Mouse (Mus musculus) liver, postnatal 0 days (tissue): Measurements from ENCODE around the gene Ganab.

ENCODE experiments used
- CTCF ChIP-seq: sonication (generic); IDR thresholded peaks from 2 replicates; pipeline ENCODE4 v1.5.1; 2016; ENCODE audit warnings: antibody characterized with exemption, low read depth
- EP300 ChIP-seq: IDR thresholded peaks from 2 replicates; pipeline ENCODE4 v1.6.1; 2016; ENCODE audit warnings: antibody characterized with exemption, low read depth, mild to moderate bottlenecking

DNA sequence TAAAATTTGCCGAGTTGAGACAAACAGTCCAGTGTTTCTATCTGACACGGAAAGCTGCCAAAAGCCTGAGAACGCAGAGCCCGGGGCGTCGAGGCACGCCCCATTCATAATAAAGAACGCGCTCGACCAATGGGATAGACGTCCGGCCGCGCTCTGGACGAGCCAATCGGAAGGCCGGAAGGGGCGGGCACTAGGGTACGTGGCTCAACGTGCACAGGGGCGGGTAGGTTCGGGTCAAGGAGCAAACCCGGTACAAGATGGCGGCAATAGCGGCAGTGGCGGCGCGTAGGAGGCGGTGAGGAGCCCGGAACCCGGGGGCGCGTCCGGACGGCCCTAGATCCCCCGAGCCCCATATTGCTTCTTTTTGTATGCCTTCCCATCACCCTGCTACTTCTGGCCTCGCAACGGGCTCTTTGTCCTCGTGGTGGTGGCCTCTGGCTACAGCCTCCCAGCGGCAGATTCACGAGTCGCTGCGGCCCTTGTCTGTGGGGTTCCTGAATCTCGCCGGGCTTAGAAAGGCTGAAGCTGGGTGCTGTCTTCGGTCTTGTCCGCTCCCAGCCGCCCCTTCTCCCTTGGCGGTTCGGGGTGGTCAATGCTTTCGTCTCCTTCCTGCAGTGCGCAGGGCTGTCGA, at the start of gene Ganab:
- TF ChIP-seq CTCF (peak; percentile 32), EP300 (0 out of 2 replicates have a peak, but pooled peaks have one; percentile 37)
